Mouse (Mus musculus) liver, adult 2 months (tissue): ENCODE results near the gene Rnf5.

Experiments
- CTCF ChIP-seq: fragments of 200-500 bp; IDR thresholded peaks from 2 replicates; pipeline ENCODE4 v1.5.1; 2011; ENCODE audit warnings: low read depth, low read length, control low read depth
- POLR2A ChIP-seq: fragments of 200-500 bp; IDR thresholded peaks from 2 replicates; pipeline ENCODE4 v1.6.1; 2011; ENCODE audit warnings: low read length, control low read depth; ENCODE audit not compliant: insufficient read depth; ENCODE audit errors: extremely low read depth

DNA sequence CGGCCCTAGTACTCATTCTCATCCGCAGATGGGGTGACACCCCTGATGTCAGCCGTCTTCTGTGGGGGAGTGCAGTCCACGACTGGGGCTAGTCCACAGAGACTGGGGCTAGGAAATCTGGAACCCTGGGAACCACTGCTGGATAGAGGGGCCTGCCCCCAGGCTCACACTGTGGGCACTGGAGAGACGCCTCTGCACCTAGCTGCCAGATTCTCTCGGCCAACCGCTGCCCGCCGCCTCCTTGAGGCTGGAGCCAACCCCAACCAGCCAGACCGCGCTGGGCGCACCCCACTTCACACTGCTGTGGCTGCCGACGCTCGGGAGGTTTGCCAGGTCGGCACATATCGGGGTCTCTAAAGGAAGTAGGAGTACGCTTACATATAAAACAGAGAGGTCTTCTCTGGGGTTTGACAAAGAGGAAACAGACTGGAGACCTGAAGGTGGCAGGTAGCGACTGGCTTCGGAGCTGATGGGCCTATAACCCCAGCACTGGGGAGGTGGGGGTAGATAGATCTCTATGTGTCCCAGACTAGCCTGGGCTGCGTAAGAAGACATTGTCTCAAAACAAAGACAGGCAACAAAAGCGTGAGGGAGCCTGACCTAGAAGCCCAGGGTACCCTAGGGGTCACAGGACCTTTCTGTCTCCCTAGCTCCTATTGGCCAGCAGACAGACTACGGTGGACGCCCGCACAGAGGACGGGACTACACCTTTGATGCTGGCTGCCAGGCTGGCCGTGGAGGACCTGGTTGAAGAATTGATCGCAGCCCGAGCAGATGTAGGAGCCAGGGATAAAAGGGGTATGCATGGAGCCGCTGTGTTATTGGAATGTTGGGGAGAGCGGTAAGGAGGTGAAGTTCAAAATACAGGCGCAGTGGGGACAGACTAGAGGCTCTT lies 17.4 kb downstream of the Rnf5 start:
- TF ChIP-seq CTCF (no peak), POLR2A (no peak)
